Comparison of ENCODE assay signal across 8 mouse cellular contexts in genomic region chr9:57644442-57644943, GRCm38 (mm10). TPM values are rescaled to one million over a fixed set of nuclear protein-coding genes. Genes with fewer than 3 reads are reported as not detected.
DNase-seq lines count a peak whose midpoint lies in the region; ATAC-seq lines count a peak whose summit lies in the region.

No protein-coding gene starts in this region.

- peaks cover 9% of the 10 kb centered on the region for H3K36me3 ChIP-seq in kidney, embryonic 15.5 days
- peaks cover 23% of the 10 kb centered on the region for H3K36me3 ChIP-seq in forebrain, embryonic 14.5 days (ENCODE audit: control insufficient read depth, insufficient read depth, low read length)
- peaks cover 14% of the 10 kb centered on the region; the same call in 1 of the 2 replicates for H3K36me3 ChIP-seq in liver, embryonic 13.5 days

- H3K9ac ChIP-seq in kidney, embryonic 15.5 days = peak overlapping the region; percentile 100
- peak overlapping the region; percentile 99 for H3K9ac ChIP-seq in forebrain, embryonic 14.5 days (ENCODE audit: low read length)
- H3K9ac ChIP-seq in liver, embryonic 13.5 days = peak overlapping the region; percentile 96

- H3K4me2 ChIP-seq in kidney, embryonic 15.5 days = peak overlapping the region; percentile 92
- peak overlapping the region; percentile 98 for H3K4me2 ChIP-seq in forebrain, embryonic 14.5 days (ENCODE audit: low read length)
- H3K4me2 ChIP-seq in liver, embryonic 13.5 days = peak overlapping the region; percentile 98

- no peak for DNase-seq in kidney, adult 18-20 months
- peak; percentile 24 for DNase-seq in NIH3T3 (ENCODE audit: low read depth)
- peak; percentile 49 for DNase-seq in forebrain, embryonic 14.5 days (ENCODE audit: low spot score)
- DNase-seq in liver, embryonic 13.5 days = no peak
- no peak for DNase-seq in right cerebral cortex, postnatal 4 days
- DNase-seq in left cerebral cortex, postnatal 10 days (ENCODE audit: extremely low spot score in 1 of 2, low spot score in 2 of 2) = no peak
- DNase-seq in left cerebral cortex, postnatal 36 days (ENCODE audit: low spot score in 2 of 2) = no peak

- intact Hi-C loops in left cerebral cortex, postnatal 10 days (cut with DNase I) = loop anchor here (5.0 kb wide), 1 partner anchor 57 kb away; the partner anchor contains the start of gene Ulk3
- intact Hi-C loops in left cerebral cortex, postnatal 36 days (cut with DNase I) = no loop called here

- H3K27ac ChIP-seq in kidney, embryonic 15.5 days = peak overlapping the region; percentile 98
- peak overlapping the region; percentile 93 for H3K27ac ChIP-seq in forebrain, embryonic 14.5 days (ENCODE audit: low read depth, low read length)
- H3K27ac ChIP-seq in liver, embryonic 13.5 days = peak overlapping the region; percentile 95

- H3K27me3 ChIP-seq in kidney, embryonic 15.5 days = no peaks in the 10 kb centered on the region
- no peaks in the 10 kb centered on the region for H3K27me3 ChIP-seq in forebrain, embryonic 14.5 days (replicated peaks; ENCODE audit: control insufficient read depth, insufficient read depth, low read length)
- H3K27me3 ChIP-seq in liver, embryonic 13.5 days = no peaks in the 10 kb centered on the region

- WGBS in kidney, embryonic 15.5 days = under 1% methylated on average over 18 of the region's 18 CpGs
- WGBS in forebrain, embryonic 14.5 days = 0% methylated on average over 18 of the region's 18 CpGs
- under 1% methylated on average over 18 of the region's 18 CpGs for WGBS in liver, embryonic 13.5 days (ENCODE audit: insufficient replicate concordance)

- H3K9me3 ChIP-seq in kidney, embryonic 15.5 days (replicated peaks) = no peaks in the 10 kb centered on the region
- no peaks in the 10 kb centered on the region for H3K9me3 ChIP-seq in forebrain, embryonic 14.5 days (replicated peaks; ENCODE audit: control insufficient read depth, low read length)
- no peaks in the 10 kb centered on the region for H3K9me3 ChIP-seq in liver, embryonic 13.5 days (replicated peaks)

- H3K4me1 ChIP-seq in kidney, embryonic 15.5 days = peaks cover 59% of the 10 kb centered on the region
- peaks cover 35% of the 10 kb centered on the region for H3K4me1 ChIP-seq in forebrain, embryonic 14.5 days (ENCODE audit: control insufficient read depth, insufficient read depth, low read length)
- H3K4me1 ChIP-seq in liver, embryonic 13.5 days (replicated peaks) = peaks cover 81% of the 10 kb centered on the region

- ATAC-seq in kidney, embryonic 15.5 days (replicated peaks; ENCODE audit: low FRiP score) = peak; percentile 1; the same call in 1 of the 2 replicates
- ATAC-seq in forebrain, embryonic 14.5 days = peak; percentile 30
- no peak; the same call in 1 of the 2 replicates for ATAC-seq in liver, embryonic 13.5 days (ENCODE audit: low read depth)

- peak overlapping the region; percentile 95 for H3K4me3 ChIP-seq in kidney, embryonic 15.5 days (replicated peaks)
- H3K4me3 ChIP-seq in forebrain, embryonic 14.5 days (ENCODE audit: low read depth, low read length) = peak overlapping the region; percentile 92
- H3K4me3 ChIP-seq in liver, embryonic 13.5 days (replicated peaks) = peak overlapping the region; percentile 88

RNA-seq across cellular contexts. Expression of gene Csk, which starts 8.9 kb away (rescaled TPM):
- polyA plus RNA-seq in kidney, embryonic 15.5 days (2015; fragmentation: Nextera tagmentation; extraction: Ambion mirVana) = 27.2 and 27.9 TPM in 2 replicates
- polyA plus RNA-seq in forebrain, embryonic 14.5 days (2014; fragmentation: Nextera tagmentation; extraction: Ambion mirVana) = 29.2 and 29.3 TPM in 2 replicates
- 20.7 and 21.7 TPM in 2 replicates for polyA plus RNA-seq in liver, embryonic 13.5 days (2015; fragmentation: Nextera tagmentation; extraction: Ambion mirVana)
- 10 to 100 TPM; 64.6 to 66.3 TPM for total RNA-seq in left cerebral cortex, postnatal 10 days (2021)
- 10 to 100 TPM; 36.7 to 38.6 TPM for total RNA-seq in left cerebral cortex, postnatal 36 days (2021)

RNA-seq across cellular contexts. Expression of gene Lman1l, which starts 23.9 kb away (rescaled TPM):
- not detected in 2 replicates for polyA plus RNA-seq in kidney, embryonic 15.5 days (2015; fragmentation: Nextera tagmentation; extraction: Ambion mirVana)
- not detected in 2 replicates for polyA plus RNA-seq in forebrain, embryonic 14.5 days (2014; fragmentation: Nextera tagmentation; extraction: Ambion mirVana)
- polyA plus RNA-seq in liver, embryonic 13.5 days (2015; fragmentation: Nextera tagmentation; extraction: Ambion mirVana) = 0.06 TPM in 1 of 2 replicates, not detected in the other
- total RNA-seq in left cerebral cortex, postnatal 10 days (2021) = not detected
- total RNA-seq in left cerebral cortex, postnatal 36 days (2021) = not detected

RNA-seq across cellular contexts. Expression of gene Cplx3, which starts 38.4 kb away (rescaled TPM):
- not detected in 2 replicates for polyA plus RNA-seq in kidney, embryonic 15.5 days (2015; fragmentation: Nextera tagmentation; extraction: Ambion mirVana)
- 0.34 and 0.36 TPM in 2 replicates for polyA plus RNA-seq in forebrain, embryonic 14.5 days (2014; fragmentation: Nextera tagmentation; extraction: Ambion mirVana)
- polyA plus RNA-seq in liver, embryonic 13.5 days (2015; fragmentation: Nextera tagmentation; extraction: Ambion mirVana) = not detected in 2 replicates
- 10 to 100 TPM; 15.6 to 17.8 TPM for total RNA-seq in left cerebral cortex, postnatal 10 days (2021)
- total RNA-seq in left cerebral cortex, postnatal 36 days (2021) = 10 to 100 TPM; 16.3 to 27.4 TPM

RNA-seq across cellular contexts. Expression of gene Cyp1a2, which starts 39.0 kb away (rescaled TPM):
- polyA plus RNA-seq in kidney, embryonic 15.5 days (2015; fragmentation: Nextera tagmentation; extraction: Ambion mirVana) = not detected in 2 replicates
- polyA plus RNA-seq in forebrain, embryonic 14.5 days (2014; fragmentation: Nextera tagmentation; extraction: Ambion mirVana) = not detected in 2 replicates
- polyA plus RNA-seq in liver, embryonic 13.5 days (2015; fragmentation: Nextera tagmentation; extraction: Ambion mirVana) = 0.10 TPM in 1 of 2 replicates, not detected in the other
- not detected for total RNA-seq in left cerebral cortex, postnatal 10 days (2021)
- total RNA-seq in left cerebral cortex, postnatal 36 days (2021) = not detected

RNA-seq across cellular contexts. Expression of gene Cyp1a1, which starts 43.2 kb away (rescaled TPM):
- polyA plus RNA-seq in kidney, embryonic 15.5 days (2015; fragmentation: Nextera tagmentation; extraction: Ambion mirVana) = 0.08 and 0.22 TPM in 2 replicates
- polyA plus RNA-seq in forebrain, embryonic 14.5 days (2014; fragmentation: Nextera tagmentation; extraction: Ambion mirVana) = 0.19 TPM in 1 of 2 replicates, not detected in the other
- 0.17 and 0.22 TPM in 2 replicates for polyA plus RNA-seq in liver, embryonic 13.5 days (2015; fragmentation: Nextera tagmentation; extraction: Ambion mirVana)
- total RNA-seq in left cerebral cortex, postnatal 10 days (2021) = under 1 TPM; 0.41 to 0.43 TPM
- total RNA-seq in left cerebral cortex, postnatal 36 days (2021) = under 1 TPM in 1 of 2 experiments, not detected in 1; 0.22 TPM

Comparison
In these comparisons a context has a peak if more than half of its experiments do, and no peak if none do; other contexts are left out.
1. DNase-seq: peak in NIH3T3 (single experiment) and forebrain, embryonic 14.5 days (single experiment); none in kidney, adult 18-20 months (single experiment), liver, embryonic 13.5 days (single experiment), right cerebral cortex, postnatal 4 days (single experiment), left cerebral cortex, postnatal 10 days (0 of 2) and left cerebral cortex, postnatal 36 days (0 of 2).
2. Peak in every context shown above with its lines, with median percentiles within 50 percentile points of each other: H3K27ac ChIP-seq, H3K4me2 ChIP-seq, H3K4me3 ChIP-seq and H3K9ac ChIP-seq.